Mouse (Mus musculus): ENCODE measurements around the gene Cdkn2c. TPM values are rescaled to one million over a fixed set of nuclear protein-coding genes. Genes with fewer than 3 reads are reported as not detected.
"Not testable (repeated sequence)": the region's sequence is repeated elsewhere in the genome, so short reads cannot be mapped to it uniquely, and the experiment has no call there.

Cdkn2c gene
- polyA plus RNA-seq (2011; ENCODE audit: insufficient read length, low read depth, missing spikeins): 14.4 and 21.7 TPM in 2 replicates

- H3K4me1 ChIP-seq (ENCODE audit: control insufficient read depth, insufficient read depth, low read length): no peaks in the 10 kb centered on the region
- no peak for TF ChIP-seq CTCF (IDR thresholded peaks at IDR 0.05; ENCODE audit: borderline replicate concordance, insufficient read depth, low read length)
- TF ChIP-seq POLR2A (IDR thresholded peaks at IDR 0.05; ENCODE audit: low read depth, low read length): peak; percentile 84
- peak within 1 kb of the TSS; percentile 90 for H3K4me3 ChIP-seq (ENCODE audit: insufficient read depth, low read length)
- peak within 1 kb of the TSS; percentile 98 for H3K27ac ChIP-seq (ENCODE audit: insufficient read depth, low read length)
Observed at GRCm38 (mm10) chr4:109666461-109667269, at the start of gene Cdkn2c. Gene Cdkn2c (minus strand): TSS chr4:109667189.

- peaks cover 3% of the 10 kb centered on the region for H3K4me1 ChIP-seq (ENCODE audit: control insufficient read depth, insufficient read depth, low read length)
- TF ChIP-seq CTCF (IDR thresholded peaks at IDR 0.05; ENCODE audit: borderline replicate concordance, insufficient read depth, low read length) (no peak), POLR2A (IDR thresholded peaks at IDR 0.05; ENCODE audit: low read depth, low read length) (no peak)
- H3K4me3 ChIP-seq (ENCODE audit: insufficient read depth, low read length): no peak overlapping the region
- H3K27ac ChIP-seq (ENCODE audit: insufficient read depth, low read length): no peak overlapping the region
Observed at GRCm38 (mm10) chr4:109705349-109705748, 38.4 kb upstream of the Cdkn2c start.

GRCm38 (mm10) chr4:109703568-109703967, 36.6 kb upstream of the Cdkn2c start:
- Histone ChIP-seq H3K4me1 (ENCODE audit: control insufficient read depth, insufficient read depth, low read length) (peaks cover 3% of the 10 kb centered on the region; the same call in 1 of the 2 replicates), H3K4me3 (ENCODE audit: insufficient read depth, low read length) (no peak overlapping the region), H3K27ac (ENCODE audit: insufficient read depth, low read length) (no peak overlapping the region)
- TF ChIP-seq POLR2A (IDR thresholded peaks at IDR 0.05; ENCODE audit: low read depth, low read length) (no peak), CTCF (IDR thresholded peaks at IDR 0.05; ENCODE audit: borderline replicate concordance, insufficient read depth, low read length) (no peak)

GRCm38 (mm10) chr4:109700727-109701126, 33.7 kb upstream of the Cdkn2c start:
- not testable (repeated sequence) for H3K4me3 ChIP-seq (ENCODE audit: insufficient read depth, low read length); H3K4me1 ChIP-seq (ENCODE audit: control insufficient read depth, insufficient read depth, low read length); H3K27ac ChIP-seq (ENCODE audit: insufficient read depth, low read length)

- no peak overlapping the region for H3K4me3 ChIP-seq (ENCODE audit: insufficient read depth, low read length)
- TF ChIP-seq POLR2A (IDR thresholded peaks at IDR 0.05; ENCODE audit: low read depth, low read length): no peak
- TF ChIP-seq CTCF (IDR thresholded peaks at IDR 0.05; ENCODE audit: borderline replicate concordance, insufficient read depth, low read length): no peak
- H3K4me1 ChIP-seq (ENCODE audit: control insufficient read depth, insufficient read depth, low read length): 0 out of 2 replicates have a peak, but pooled peaks cover 3% of the 10 kb centered on the region
- H3K27ac ChIP-seq (ENCODE audit: insufficient read depth, low read length): no peak overlapping the region
Observed at GRCm38 (mm10) chr4:109692674-109693073, 25.7 kb upstream of the Cdkn2c start.

GRCm38 (mm10) chr4:109683561-109683960, 16.6 kb upstream of the Cdkn2c start:
- Histone ChIP-seq H3K4me1 (ENCODE audit: control insufficient read depth, insufficient read depth, low read length) (0 out of 2 replicates have a peak, but pooled peaks cover 3% of the 10 kb centered on the region), H3K27ac (ENCODE audit: insufficient read depth, low read length) (no peak overlapping the region), H3K4me3 (ENCODE audit: insufficient read depth, low read length) (no peak overlapping the region)
- no peak for TF ChIP-seq CTCF (IDR thresholded peaks at IDR 0.05; ENCODE audit: borderline replicate concordance, insufficient read depth, low read length)

GRCm38 (mm10) chr4:109677221-109677620, 10.2 kb upstream of the Cdkn2c start:
- peak overlapping the region; percentile 80 for H3K27ac ChIP-seq (ENCODE audit: insufficient read depth, low read length)
- TF ChIP-seq CTCF (IDR thresholded peaks at IDR 0.05; ENCODE audit: borderline replicate concordance, insufficient read depth, low read length) (no peak), POLR2A (IDR thresholded peaks at IDR 0.05; ENCODE audit: low read depth, low read length) (no peak)
- H3K4me1 ChIP-seq (ENCODE audit: control insufficient read depth, insufficient read depth, low read length): no peaks in the 10 kb centered on the region; the same call in 1 of the 2 replicates
- H3K4me3 ChIP-seq (ENCODE audit: insufficient read depth, low read length): peak overlapping the region; percentile 96

GRCm38 (mm10) chr4:109676218-109677215, 9.5 kb upstream of the Cdkn2c start, which contains the start of gene Faf1:
Gene Faf1 (plus strand): TSS chr4:109676588.
- Histone ChIP-seq H3K4me1 (ENCODE audit: control insufficient read depth, insufficient read depth, low read length) (no peaks in the 10 kb centered on the region; the same call in 1 of the 2 replicates), H3K27ac (ENCODE audit: insufficient read depth, low read length) (peak within 1 kb of the TSS; percentile 91), H3K4me3 (ENCODE audit: insufficient read depth, low read length) (peak within 1 kb of the TSS; percentile 96)
- no peak for TF ChIP-seq CTCF (IDR thresholded peaks at IDR 0.05; ENCODE audit: borderline replicate concordance, insufficient read depth, low read length)
- peak; percentile 75 for TF ChIP-seq POLR2A (IDR thresholded peaks at IDR 0.05; ENCODE audit: low read depth, low read length)

GRCm38 (mm10) chr4:109674097-109674496, 7.1 kb upstream of the Cdkn2c start:
- H3K4me1 ChIP-seq (ENCODE audit: control insufficient read depth, insufficient read depth, low read length): no peaks in the 10 kb centered on the region; the same call in 1 of the 2 replicates
- no peak overlapping the region for H3K27ac ChIP-seq (ENCODE audit: insufficient read depth, low read length)
- TF ChIP-seq CTCF (IDR thresholded peaks at IDR 0.05; ENCODE audit: borderline replicate concordance, insufficient read depth, low read length) (no peak), POLR2A (IDR thresholded peaks at IDR 0.05; ENCODE audit: low read depth, low read length) (no peak)
- H3K4me3 ChIP-seq (ENCODE audit: insufficient read depth, low read length): no peak overlapping the region
